Mouse (Mus musculus) spleen, adult 2 months (tissue): ENCODE results near the gene Stx8.

Source experiments
- CTCF ChIP-seq: fragments of 200-500 bp; IDR thresholded peaks from 2 replicates; pipeline ENCODE4 v1.5.1; 2011; ENCODE audit warnings: mild to moderate bottlenecking, inconsistent platforms; ENCODE audit not compliant: insufficient read depth, insufficient read length, insufficient replicate concordance; ENCODE audit errors: extremely low read depth
- POLR2A ChIP-seq: fragments of 200-500 bp; IDR thresholded peaks from 2 replicates; pipeline ENCODE4 v1.6.1; 2011; ENCODE audit warnings: low read depth, low read length, inconsistent platforms

DNA sequence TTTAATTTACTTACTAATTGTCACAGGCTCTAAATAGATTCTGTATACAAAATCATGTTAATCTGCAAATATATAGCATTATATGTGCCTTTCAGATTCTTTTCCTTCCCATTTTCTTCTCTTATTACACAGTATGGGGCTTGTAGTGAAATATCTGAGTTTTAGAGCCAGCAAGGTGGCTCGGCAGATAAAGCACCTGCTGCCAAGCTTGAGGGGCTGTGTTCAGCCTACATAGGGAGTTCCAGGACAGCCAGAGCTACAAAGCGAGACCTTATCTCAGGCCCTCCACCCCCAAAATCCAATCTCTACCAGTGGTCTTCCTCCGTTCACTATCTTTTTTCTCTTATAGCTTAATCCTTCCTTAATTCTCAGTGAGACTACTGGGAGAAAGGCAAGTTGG is 140.1 kb downstream of the Stx8 start:
- TF ChIP-seq POLR2A = no peak
- TF ChIP-seq CTCF = no peak
